Mouse (Mus musculus) regulatory T cell (primary cell): ENCODE results near the gene Nrg4.
"Not testable (repeated sequence)": the region's sequence is repeated elsewhere in the genome, so short reads cannot be mapped to it uniquely, and the experiment has no call there.

Experiments
- in situ Hi-C: fragments of 300-600 bp; cut with MboI, MseI; formaldehyde crosslinking; loops from one replicate; pipeline ENCODE4 v1.15.1; 2025; ENCODE audit warnings: high pct_unique_total_duplicates

The Nrg4 gene

GRCm38 (mm10) chr9:55252097-55252496 lies 74.5 kb downstream of the Nrg4 start:
- in situ Hi-C loops: loop anchor here (5.0 kb wide), 1 partner anchor 225 kb away; the partner anchor contains the start of gene Chrna3

DNA sequence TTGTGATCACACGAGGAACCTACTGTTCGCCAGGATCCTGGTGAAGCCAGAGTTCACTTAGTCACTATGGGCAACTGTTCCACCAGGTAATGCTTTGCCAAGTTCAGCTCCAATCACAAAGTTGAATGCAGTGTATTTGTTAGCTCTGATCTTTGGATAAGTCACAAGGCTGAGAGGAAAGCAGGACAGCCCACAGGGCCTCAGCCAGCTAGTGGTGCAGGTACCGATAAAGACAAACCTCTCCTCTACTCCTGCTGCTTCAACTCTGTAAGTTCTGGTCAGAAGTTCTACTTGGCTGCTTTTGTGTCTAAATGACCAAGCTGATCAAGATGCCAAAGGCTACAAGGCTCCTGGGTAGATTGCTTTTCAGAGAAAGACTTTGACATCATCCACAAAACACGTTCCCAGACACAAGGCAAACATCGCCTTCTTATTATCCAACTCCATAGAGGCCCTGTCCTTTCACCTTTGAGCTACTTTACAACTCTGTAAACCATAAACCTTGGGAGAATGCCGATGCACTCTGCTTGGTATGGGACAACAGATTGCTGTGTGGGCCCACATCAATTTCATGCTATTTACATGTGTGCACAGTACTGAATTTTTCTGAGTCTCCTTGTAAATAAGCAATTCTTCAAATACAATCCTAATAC lies 75.9 kb downstream of the Nrg4 start:
- in situ Hi-C loops: loop anchor here (5.0 kb wide), 1 partner anchor 223 kb away; the partner anchor contains the start of gene Chrna3

DNA sequence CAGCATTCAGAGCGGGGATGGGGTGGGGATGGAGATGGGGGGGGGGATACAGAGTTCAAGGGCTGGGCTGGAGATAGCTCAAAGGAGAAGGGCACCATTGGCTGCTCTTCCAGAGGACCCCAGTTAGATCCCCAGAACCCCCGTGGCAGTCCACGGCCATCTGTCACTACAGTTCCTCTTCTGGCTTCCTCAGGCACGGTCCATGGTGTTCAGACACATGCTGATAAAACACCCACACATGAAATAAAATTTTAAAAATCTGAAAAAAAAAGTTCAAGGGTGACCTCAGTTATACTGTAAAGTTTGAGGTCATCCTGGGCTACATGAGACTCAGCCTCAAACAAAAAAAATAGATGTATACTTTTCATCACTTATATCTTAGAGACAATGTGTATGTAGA lies 78.2 kb downstream of the Nrg4 start:
- in situ Hi-C loops: no loop called here

DNA sequence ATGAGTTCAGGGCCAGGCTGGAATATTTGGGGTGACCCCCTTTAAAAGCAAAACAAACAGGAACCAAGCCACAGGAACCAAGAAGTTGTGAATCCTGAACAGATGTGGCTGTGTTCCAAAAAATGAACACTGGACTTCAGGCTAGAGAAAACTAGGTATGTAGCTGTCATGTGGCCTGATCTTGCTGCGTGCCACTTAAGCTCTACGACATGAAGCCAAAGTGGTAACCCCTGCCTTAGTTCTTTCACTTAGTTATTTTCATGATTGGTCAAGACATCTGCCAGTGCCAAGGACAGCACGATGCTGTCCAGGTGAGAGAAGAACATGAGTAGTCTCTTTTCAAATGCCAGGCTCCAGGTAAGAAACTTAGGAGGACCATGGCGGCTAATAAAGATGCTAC lies 79.7 kb downstream of the Nrg4 start:
- in situ Hi-C loops: no loop called here

DNA sequence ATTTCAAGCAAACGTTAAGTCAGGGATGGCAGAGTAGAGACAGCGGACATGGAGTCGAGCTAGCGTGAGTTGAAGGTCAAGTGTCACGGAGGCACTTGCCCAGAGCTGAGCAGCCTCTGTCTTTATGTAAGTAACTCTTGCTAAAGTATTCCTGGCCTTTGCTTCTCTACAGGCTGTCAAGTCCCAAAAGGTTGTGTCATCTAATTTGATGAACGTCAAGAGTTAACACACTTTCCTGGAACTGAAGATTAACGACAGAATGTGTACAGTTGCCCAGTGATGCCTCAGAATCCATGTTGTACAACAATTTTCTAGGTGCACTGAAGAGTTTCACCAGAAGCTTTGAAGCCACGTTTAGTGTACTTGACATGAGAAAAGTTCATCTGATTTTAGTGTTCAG lies 80.2 kb downstream of the Nrg4 start:
- in situ Hi-C loops: no loop called here

DNA sequence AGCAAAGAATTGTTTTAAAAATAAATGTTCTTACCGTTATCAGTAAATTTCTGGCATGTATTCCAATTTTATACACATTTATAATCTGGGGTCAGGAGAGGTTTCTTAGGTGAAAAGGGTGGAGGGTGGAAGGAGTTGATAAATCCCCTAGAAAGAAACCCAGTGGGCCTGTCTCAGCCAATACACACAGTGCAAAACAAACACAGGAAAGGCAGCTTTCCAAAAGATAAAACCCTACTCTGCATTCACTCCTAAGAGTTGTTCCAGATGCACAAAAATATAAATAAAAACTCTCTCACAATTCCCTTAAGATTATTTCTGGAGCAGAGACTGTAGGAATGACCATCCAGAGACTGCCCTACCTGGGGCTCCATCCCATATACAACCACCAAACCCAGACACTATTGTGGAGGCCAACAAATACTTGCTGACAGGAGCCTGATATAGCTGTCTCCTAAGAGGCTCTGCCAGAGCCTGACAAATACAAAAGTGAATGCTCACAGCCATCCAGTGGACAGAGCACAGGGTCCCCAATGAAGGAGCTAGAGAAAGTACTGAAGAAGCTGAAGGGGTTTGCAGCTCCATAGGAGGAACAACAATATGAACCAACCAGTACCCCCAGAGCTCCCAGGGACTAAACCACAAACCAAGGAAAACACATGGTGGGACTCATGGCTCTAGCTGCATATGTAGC lies 81.4 kb downstream of the Nrg4 start:
- in situ Hi-C loops: not testable (repeated sequence)

DNA sequence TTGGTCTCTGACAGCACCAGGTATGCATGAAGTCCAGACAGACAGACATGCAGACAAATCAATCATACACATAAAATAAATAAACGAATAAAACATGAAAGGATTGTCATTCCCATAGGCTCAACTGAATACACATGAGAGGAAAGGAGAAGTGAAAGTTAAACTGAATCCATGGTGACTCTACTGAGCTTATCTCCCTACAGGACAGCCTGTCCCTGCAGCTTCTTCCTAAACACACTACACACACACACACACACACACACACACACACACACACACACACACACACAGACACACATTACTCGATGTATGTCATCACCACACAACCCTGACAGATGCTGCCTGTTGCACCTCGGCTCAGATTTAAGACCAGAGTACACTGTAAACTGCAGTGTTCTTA lies 82.6 kb downstream of the Nrg4 start:
- in situ Hi-C loops: no loop called here

DNA sequence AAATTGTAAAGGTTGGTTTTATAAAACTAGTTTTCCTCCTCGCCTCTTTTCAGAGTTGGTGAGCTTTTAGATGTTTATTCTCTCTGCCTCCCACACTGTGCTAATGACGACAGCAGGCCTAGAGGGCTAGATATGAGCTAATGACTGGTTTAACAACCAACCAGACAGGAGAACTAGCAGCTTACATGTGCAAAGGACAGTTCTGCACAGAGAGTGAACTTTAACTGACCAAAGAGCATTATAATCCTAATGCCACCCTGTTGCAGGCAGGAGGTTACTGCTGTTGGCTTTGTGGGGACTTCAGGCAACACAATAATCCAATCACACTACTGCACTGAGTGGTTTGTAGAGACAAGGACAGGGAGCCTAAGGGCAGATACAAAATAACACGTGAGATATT lies 83.4 kb downstream of the Nrg4 start:
- in situ Hi-C loops: no loop called here

DNA sequence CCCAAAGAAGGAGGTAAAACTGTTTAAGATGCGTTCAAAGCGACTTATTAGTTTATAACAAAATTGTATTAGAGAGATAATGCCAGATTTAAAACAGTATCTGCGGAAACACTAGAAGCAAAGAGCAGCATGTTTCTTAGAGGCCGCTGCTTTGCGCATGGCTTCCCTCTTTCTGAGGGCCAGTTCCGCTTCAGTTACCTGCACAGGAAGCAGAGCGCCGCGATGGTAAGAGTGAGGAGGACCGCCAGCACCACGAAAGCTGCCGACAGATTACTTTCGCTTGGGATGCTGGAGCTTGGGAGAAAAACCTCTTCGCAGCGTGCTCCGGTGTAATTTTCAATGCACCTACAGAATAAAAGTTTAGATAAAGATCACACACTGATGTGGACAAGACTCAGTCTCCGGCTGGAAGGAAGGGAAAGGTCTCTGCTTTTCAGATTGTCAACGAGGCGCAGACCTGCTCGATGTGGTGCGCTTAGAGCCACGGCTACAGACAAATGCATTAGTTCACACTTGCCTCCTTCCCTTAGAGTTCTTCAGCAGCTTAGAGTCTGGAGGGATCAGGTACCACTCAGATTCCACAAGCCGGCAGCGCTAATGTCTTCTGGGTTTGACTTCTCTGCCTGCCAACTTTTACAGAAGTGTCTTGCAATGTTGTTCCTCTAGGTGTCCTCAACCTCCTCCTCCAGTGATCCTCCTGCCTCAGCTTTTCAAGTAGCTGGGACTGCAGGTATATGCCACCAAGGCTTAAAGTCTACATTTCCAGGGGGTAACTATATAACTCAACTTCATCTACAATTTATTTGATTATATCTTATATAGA lies 84.6 kb downstream of the Nrg4 start:
- in situ Hi-C loops: no loop called here

DNA sequence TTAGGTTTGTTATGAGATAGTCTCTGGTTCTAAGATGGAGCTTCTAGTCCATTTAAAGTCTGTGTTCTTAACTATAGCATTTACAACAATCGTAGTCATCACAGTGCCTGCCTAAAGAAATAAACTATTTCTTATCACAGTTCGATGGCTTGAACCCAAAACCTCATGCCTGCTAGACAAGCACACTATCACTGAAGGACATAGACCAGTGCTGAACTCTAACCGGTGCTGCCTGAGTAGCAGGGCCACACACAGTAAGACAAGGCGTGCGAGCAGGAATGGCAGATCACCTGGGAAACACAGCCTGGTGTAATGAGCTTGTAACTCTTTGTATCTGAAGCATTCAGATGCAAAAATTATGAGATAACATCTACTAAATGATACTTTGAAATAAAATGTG lies 85.8 kb downstream of the Nrg4 start:
- in situ Hi-C loops: no loop called here

DNA sequence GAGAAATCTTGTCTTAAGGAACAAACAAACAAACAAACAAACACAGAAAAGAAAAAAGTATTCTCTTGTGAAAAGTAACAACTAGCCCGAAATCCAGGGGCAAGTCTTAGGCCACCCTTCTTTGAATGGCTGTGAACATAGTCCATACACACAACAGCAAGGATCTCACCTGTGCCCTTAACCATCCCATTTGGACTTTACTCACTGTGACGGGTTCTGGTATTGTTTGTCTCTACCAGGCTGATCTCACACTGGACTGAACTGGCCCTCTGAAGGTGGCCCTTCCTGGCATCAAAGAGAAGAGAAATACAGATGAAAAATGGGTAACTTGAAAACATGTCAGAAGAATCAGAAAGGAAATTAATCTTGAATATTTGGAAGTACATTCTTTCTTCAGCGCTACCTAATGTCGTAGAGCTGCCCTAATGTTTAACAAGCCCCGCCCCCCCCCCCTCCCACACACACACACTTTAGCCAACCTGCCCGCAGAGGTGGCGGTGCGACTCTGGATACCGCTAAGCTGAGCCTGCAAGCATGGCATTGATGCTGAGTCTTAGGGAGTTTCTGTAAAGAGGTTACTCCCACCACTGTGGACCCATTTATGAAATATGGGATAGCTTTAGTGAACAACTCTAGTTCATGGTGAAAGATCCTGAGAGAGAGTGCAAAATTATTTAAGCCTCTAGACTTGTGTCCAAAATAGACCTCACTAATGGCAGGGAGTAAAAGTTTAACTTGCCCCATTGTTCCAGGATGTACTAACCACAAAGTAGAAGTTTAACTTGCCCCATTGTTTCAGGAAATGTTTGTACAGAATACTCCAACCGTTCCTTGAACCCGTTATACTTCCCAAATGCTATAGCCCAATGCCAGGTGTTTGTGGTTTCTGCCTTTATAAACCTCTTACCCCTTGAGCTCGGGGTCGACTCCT lies 90.1 kb downstream of the Nrg4 start:
- in situ Hi-C loops: no loop called here

DNA sequence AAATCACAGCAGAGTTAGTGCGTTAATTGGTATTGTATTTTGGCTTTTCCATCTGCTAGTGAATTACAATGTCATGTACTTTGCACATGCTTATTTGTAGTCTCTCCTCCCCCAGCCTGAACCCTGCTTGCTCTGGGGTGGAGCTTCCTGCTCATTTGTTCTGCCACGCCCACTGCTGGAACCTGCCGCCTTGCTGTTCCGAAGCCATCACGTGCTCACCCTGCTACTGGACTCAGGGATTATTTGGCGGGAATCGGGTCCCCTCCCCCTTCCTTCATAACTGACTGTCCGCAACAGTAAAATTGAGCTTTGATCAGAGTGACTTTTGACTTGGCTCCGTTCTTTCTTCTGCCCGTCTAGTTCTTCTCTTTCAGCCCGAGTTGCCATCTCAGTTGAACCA lies 93.6 kb downstream of the Nrg4 start:
- in situ Hi-C loops: not testable (repeated sequence)

GRCm38 (mm10) chr9:55232586-55232985 lies 94.1 kb downstream of the Nrg4 start:
- in situ Hi-C loops: no loop called here

DNA sequence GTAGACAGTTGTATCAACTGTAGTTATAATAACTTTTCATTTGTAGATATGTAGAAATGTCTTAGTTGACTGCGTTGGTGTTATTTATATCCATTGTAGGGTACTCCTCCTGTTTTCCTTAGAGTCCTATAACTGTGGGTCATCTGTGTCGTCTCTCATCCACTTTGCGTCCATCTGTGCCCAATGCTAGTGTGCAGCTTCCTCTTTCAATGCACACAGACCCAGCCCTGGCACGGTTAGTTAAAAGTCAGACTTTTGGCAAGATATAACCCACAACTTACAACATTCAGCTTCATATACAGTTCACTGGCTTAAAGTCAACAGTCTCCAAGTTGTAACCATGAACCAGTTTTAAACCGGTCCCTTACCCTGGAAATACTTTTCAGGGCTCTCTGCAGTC lies 94.5 kb downstream of the Nrg4 start:
- in situ Hi-C loops: no loop called here

- in situ Hi-C loops: no loop called here
Observed at GRCm38 (mm10) chr9:55231544-55231943, 95.1 kb downstream of the Nrg4 start.

GRCm38 (mm10) chr9:55229010-55229409 lies 97.6 kb downstream of the Nrg4 start:
- in situ Hi-C loops: loop anchor here (10.0 kb wide), 1 partner anchor 566 kb away; no protein-coding TSS in a partner anchor

GRCm38 (mm10) chr9:55228149-55228548 lies 98.5 kb downstream of the Nrg4 start:
- in situ Hi-C loops: loop anchor here (10.0 kb wide), 1 partner anchor 567 kb away; no protein-coding TSS in a partner anchor

GRCm38 (mm10) chr9:55226251-55226650 lies 100.4 kb downstream of the Nrg4 start:
- in situ Hi-C loops: loop anchor here (10.0 kb wide), 1 partner anchor 569 kb away; no protein-coding TSS in a partner anchor

GRCm38 (mm10) chr9:55225165-55225737 lies 101.4 kb downstream of the Nrg4 start:
- in situ Hi-C loops: loop anchor here (10.0 kb wide), 1 partner anchor 570 kb away; no protein-coding TSS in a partner anchor

- in situ Hi-C loops: no loop called here
Observed at GRCm38 (mm10) chr9:55217381-55217780, 109.3 kb downstream of the Nrg4 start.

DNA sequence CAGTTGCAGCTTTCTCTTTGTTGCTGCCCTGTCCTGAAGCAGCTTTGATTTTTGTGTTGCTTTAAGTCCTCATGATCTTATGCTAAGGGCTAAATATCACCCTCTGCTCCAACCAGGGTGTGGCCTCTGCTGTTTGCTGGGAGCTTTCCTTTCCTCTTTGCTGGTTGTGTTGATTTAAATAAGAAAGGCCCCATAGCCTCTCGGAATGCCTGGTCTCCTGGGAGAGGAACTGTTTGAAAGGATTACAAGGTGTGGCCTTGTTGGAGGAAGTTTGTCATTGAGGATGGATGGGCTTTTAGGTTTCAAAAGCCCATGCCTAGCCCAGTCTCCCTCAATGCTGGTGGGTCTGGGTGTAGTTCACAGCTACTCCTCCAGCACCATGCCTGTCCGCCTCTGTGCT lies 110.6 kb downstream of the Nrg4 start:
- in situ Hi-C loops: no loop called here
